ENCODE assay signal across 11 mouse cellular contexts in genomic region chr2:120630655-120631054, GRCm38 (mm10). TPM values are rescaled to one million over a fixed set of nuclear protein-coding genes. Genes with fewer than 3 reads are reported as not detected.
A peak's percentile ranks its signal among the peaks of the same experiment; 100 is the strongest.
DNase-seq lines count a peak whose midpoint lies in the region; ATAC-seq and TF ChIP-seq lines count a peak whose summit lies in the region.
"Had no signal": no experiment of that assay in that cellular context is flagged by ENCODE, and none has a peak within 500 bp of the region (broad histone marks: within the 10 kb centered on the region; RNA-seq: fewer than 3 reads in every experiment).

No protein-coding gene starts in this region.

- no peak for TF ChIP-seq POLR2A in lung, adult 2 months (IDR thresholded peaks at IDR 0.05; ENCODE audit: borderline replicate concordance, extremely low read depth, low read depth, low read length)
- no peak for TF ChIP-seq POLR2A in bone marrow macrophage, adult 2 months (IDR thresholded peaks at IDR 0.05; ENCODE audit: borderline replicate concordance, low read depth, low read length)

- 0 out of 2 replicates have a peak overlapping the region, but pooled peaks have one; percentile 2 for H3K27ac ChIP-seq in heart, embryonic 16.5 days (ENCODE audit: low read length)
- H3K27ac ChIP-seq in bone marrow macrophage, adult 2 months (ENCODE audit: insufficient read depth, low read depth, low read length) = peak overlapping the region; percentile 60
- no peak overlapping the region for H3K27ac ChIP-seq in stomach, embryonic 14.5 days (ENCODE audit: low read length)
- H3K27ac ChIP-seq: hindbrain, embryonic 10.5 days; liver, embryonic 15.5 days had no signal

- no peaks in the 10 kb centered on the region for H3K27me3 ChIP-seq in heart, embryonic 16.5 days (ENCODE audit: control insufficient read depth, insufficient read depth, low read length)
- no peaks in the 10 kb centered on the region for H3K27me3 ChIP-seq in stomach, embryonic 14.5 days (ENCODE audit: control insufficient read depth, insufficient read depth, low read length)

- H3K36me3 ChIP-seq in heart, embryonic 16.5 days (ENCODE audit: control insufficient read depth, insufficient read depth) = peaks cover 10% of the 10 kb centered on the region
- peaks cover 2% of the 10 kb centered on the region; the same call in 1 of the 2 replicates for H3K36me3 ChIP-seq in stomach, embryonic 14.5 days (ENCODE audit: control insufficient read depth, insufficient read depth, low read length)

- no peak for DNase-seq in heart, postnatal 25 days (ENCODE audit: low spot score)
- DNase-seq in lung, adult 2 months = no peak
- DNase-seq in lung, postnatal 4 days = no peak
- DNase-seq: midbrain, embryonic 14.5 days had no signal

- intact Hi-C loops in heart, postnatal 25 days (cut with DNase I) = no loop called here

- TF ChIP-seq CTCF in lung, adult 2 months (IDR thresholded peaks at IDR 0.05; ENCODE audit: insufficient read depth, low read length) = no peak
- no peak for TF ChIP-seq CTCF in bone marrow macrophage, adult 2 months (IDR thresholded peaks at IDR 0.05; ENCODE audit: low read depth, low read length)

- no peak for ATAC-seq in heart, embryonic 16.5 days (replicated peaks; ENCODE audit: extremely low read depth, insufficient read depth, low FRiP score)
- no peak for ATAC-seq in stomach, embryonic 14.5 days (ENCODE audit: insufficient number of reproducible peaks, insufficient read depth, low FRiP score, low read depth)
- no peak for ATAC-seq in megakaryocyte, adult 5-6 weeks (ENCODE audit: poor library complexity, severe bottlenecking)
- ATAC-seq: forebrain, embryonic 14.5 days had no signal

- H3K4me2 ChIP-seq in heart, embryonic 16.5 days (ENCODE audit: low read depth, low read length) = peak overlapping the region; percentile 17; the same call in 1 of the 2 replicates
- 0 out of 2 replicates have a peak overlapping the region, but pooled peaks have one; percentile 6 for H3K4me2 ChIP-seq in stomach, embryonic 14.5 days (replicated peaks; ENCODE audit: low read depth, low read length)

- H3K9me3 ChIP-seq in heart, embryonic 16.5 days (replicated peaks; ENCODE audit: control insufficient read depth, low read length) = no peaks in the 10 kb centered on the region
- no peaks in the 10 kb centered on the region for H3K9me3 ChIP-seq in stomach, embryonic 14.5 days (ENCODE audit: control insufficient read depth, low read depth, low read length)
- H3K9me3 ChIP-seq: hindbrain, embryonic 10.5 days; liver, embryonic 15.5 days had no signal

- no peak overlapping the region for H3K4me3 ChIP-seq in heart, embryonic 16.5 days (ENCODE audit: low read length)
- peak overlapping the region; percentile 51 for H3K4me3 ChIP-seq in lung, adult 2 months (replicated peaks; ENCODE audit: extremely low read depth, low read depth, low read length)
- H3K4me3 ChIP-seq in bone marrow macrophage, adult 2 months (ENCODE audit: insufficient read depth, low read length) = peak overlapping the region; percentile 70
- no peak overlapping the region for H3K4me3 ChIP-seq in stomach, embryonic 14.5 days (ENCODE audit: low read depth, low read length)
- H3K4me3 ChIP-seq: hindbrain, embryonic 10.5 days; liver, embryonic 15.5 days had no signal

- peaks cover 21% of the 10 kb centered on the region for H3K4me1 ChIP-seq in heart, embryonic 16.5 days (ENCODE audit: control insufficient read depth, insufficient read depth, low read length)
- peaks cover 6% of the 10 kb centered on the region for H3K4me1 ChIP-seq in lung, adult 2 months (ENCODE audit: control insufficient read depth, insufficient read depth, low read length)
- peaks cover 27% of the 10 kb centered on the region for H3K4me1 ChIP-seq in bone marrow macrophage, adult 2 months (ENCODE audit: control insufficient read depth, insufficient read depth, low read length)
- 0 out of 2 replicates have a peak, but pooled peaks cover 2% of the 10 kb centered on the region for H3K4me1 ChIP-seq in stomach, embryonic 14.5 days (ENCODE audit: control insufficient read depth, insufficient read depth, low read length)

- 39% methylated on average over 2 of the region's 2 CpGs for WGBS in heart, embryonic 16.5 days
- 23% methylated on average over 2 of the region's 2 CpGs for WGBS in lung, adult 2 months
- WGBS in stomach, embryonic 14.5 days = 63% methylated on average over 2 of the region's 2 CpGs

- H3K9ac ChIP-seq in heart, embryonic 16.5 days (ENCODE audit: low read length) = no peak overlapping the region
- no peak overlapping the region for H3K9ac ChIP-seq in stomach, embryonic 14.5 days (replicated peaks; ENCODE audit: low read depth, low read length)
- H3K9ac ChIP-seq: liver, embryonic 15.5 days had no signal

RNA-seq across cellular contexts. Expression of gene Stard9, which starts 1.7 kb away (rescaled TPM):
- polyA plus RNA-seq in heart, embryonic 16.5 days (2015; fragmentation: Nextera tagmentation; extraction: Ambion mirVana) = 3.6 and 4.9 TPM in 2 replicates
- 1 to 10 TPM; 8.2 to 9.7 TPM for total RNA-seq in heart, postnatal 25 days (2021)
- 28.3 and 34.7 TPM in 2 replicates for polyA plus RNA-seq in lung, adult 2 months (2012; rRNA removed)
- polyA plus RNA-seq in bone marrow macrophage, adult 2 months (2012; ENCODE audit: insufficient read depth, insufficient read length, missing spikeins) = 71.4 and 75.3 TPM in 2 replicates
- polyA plus RNA-seq in stomach, embryonic 14.5 days (2014; fragmentation: Nextera tagmentation; extraction: Ambion mirVana) = 10.0 and 10.5 TPM in 2 replicates
- 23.6 and 26.2 TPM in 2 replicates for total RNA-seq in megakaryocyte, adult 5-6 weeks (2015)
- 16.4 and 20.9 TPM in 2 replicates for total RNA-seq in megakaryocyte, adult 5-6 weeks (2017)

RNA-seq across cellular contexts. Expression of gene Lrrc57, which starts 21.3 kb away (rescaled TPM):
- polyA plus RNA-seq in heart, embryonic 16.5 days (2015; fragmentation: Nextera tagmentation; extraction: Ambion mirVana) = 22.5 and 25.7 TPM in 2 replicates
- total RNA-seq in heart, postnatal 25 days (2021) = 10 to 100 TPM; 14.6 to 15.3 TPM
- 9.3 and 12.9 TPM in 2 replicates for polyA plus RNA-seq in lung, adult 2 months (2012; rRNA removed)
- 17.5 and 18.3 TPM in 2 replicates for polyA plus RNA-seq in bone marrow macrophage, adult 2 months (2012; ENCODE audit: insufficient read depth, insufficient read length, missing spikeins)
- 16.8 and 20.1 TPM in 2 replicates for polyA plus RNA-seq in stomach, embryonic 14.5 days (2014; fragmentation: Nextera tagmentation; extraction: Ambion mirVana)
- 21.2 and 24.6 TPM in 2 replicates for total RNA-seq in megakaryocyte, adult 5-6 weeks (2015)
- total RNA-seq in megakaryocyte, adult 5-6 weeks (2017) = 19.6 and 21.3 TPM in 2 replicates

RNA-seq across cellular contexts. Expression of gene Haus2, which starts 21.5 kb away (rescaled TPM):
- polyA plus RNA-seq in heart, embryonic 16.5 days (2015; fragmentation: Nextera tagmentation; extraction: Ambion mirVana) = 17.7 and 19.3 TPM in 2 replicates
- total RNA-seq in heart, postnatal 25 days (2021) = 1 to 10 TPM; 8.6 to 9.3 TPM
- 2.1 and 3.2 TPM in 2 replicates for polyA plus RNA-seq in lung, adult 2 months (2012; rRNA removed)
- polyA plus RNA-seq in bone marrow macrophage, adult 2 months (2012; ENCODE audit: insufficient read depth, insufficient read length, missing spikeins) = 9.5 and 10.3 TPM in 2 replicates
- polyA plus RNA-seq in stomach, embryonic 14.5 days (2014; fragmentation: Nextera tagmentation; extraction: Ambion mirVana) = 24.6 and 26.9 TPM in 2 replicates
- total RNA-seq in megakaryocyte, adult 5-6 weeks (2015) = 15.6 and 20.1 TPM in 2 replicates
- total RNA-seq in megakaryocyte, adult 5-6 weeks (2017) = 7.8 and 12.1 TPM in 2 replicates

Comparison
In these comparisons a context has a peak if more than half of its experiments do, and no peak if none do; other contexts are left out.
1. H3K4me3 ChIP-seq: peak in lung, adult 2 months (single experiment) and bone marrow macrophage, adult 2 months (single experiment); none in heart, embryonic 16.5 days (single experiment) and stomach, embryonic 14.5 days (single experiment).